Mouse (Mus musculus) CD4-positive, CD25-positive, alpha-beta regulatory T cell, adult 2 months (primary cell): ENCODE results near the gene Gnai1.
"Not testable (repeated sequence)": the region's sequence is repeated elsewhere in the genome, so short reads cannot be mapped to it uniquely, and the experiment has no call there.

Experiments
- DNase-seq: peaks from one replicate; pipeline ENCODE4 v3.0.0-alpha.2; 2012; ENCODE audit warnings: low read depth, low spot score

Gene Gnai1

DNA sequence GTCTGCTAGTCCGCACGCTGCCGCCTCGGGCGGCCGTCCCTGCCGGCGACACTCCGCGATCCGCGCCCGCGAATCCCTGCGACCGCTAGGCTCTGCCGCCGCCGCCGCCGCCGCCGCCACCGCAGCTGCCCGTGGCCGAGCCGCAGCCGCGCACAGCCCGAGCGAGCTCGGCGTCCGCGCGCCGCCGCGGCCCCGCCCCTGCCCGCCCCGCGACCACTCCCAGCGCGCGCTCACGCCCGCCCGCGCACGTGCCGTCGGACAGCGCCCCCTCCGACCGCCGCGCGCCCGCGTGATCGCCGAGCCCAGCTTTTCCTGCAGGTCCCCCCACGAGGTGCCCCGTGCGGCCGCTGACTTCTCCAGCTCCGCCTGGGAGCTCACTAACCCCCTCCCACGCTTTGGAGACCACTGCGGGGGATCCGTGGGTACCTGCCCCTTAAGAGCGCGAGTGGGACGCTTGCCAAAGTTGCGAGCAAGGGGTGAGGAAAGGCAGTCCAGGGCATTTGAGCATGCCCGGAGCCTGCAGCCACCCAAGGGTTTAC lies at the start of gene Gnai1:
Gene Gnai1, minus strand, starts transcription at position 75 of the 539 bp plus-strand sequence.
- no peak for DNase-seq

DNA sequence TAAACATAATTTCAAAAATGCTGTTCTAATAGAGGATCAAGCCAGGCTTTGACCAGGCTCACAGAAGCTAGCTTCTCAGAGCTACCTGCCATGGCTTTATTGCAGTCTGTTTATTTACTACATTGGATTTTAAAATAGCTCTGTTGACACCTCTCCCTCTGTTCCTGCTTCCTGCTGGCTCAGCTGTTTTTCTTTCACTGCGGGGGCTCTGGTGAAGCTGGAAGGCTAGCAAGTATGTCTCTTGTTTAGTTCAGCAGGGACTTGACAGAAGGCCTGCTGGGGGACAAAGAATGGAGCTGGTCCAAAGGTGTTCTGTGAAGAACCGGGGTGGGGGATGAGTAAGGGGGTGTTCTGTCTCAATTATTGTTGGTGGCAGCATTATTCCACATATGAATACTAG lies 7.7 kb upstream of the Gnai1 start:
- no peak for DNase-seq

DNA sequence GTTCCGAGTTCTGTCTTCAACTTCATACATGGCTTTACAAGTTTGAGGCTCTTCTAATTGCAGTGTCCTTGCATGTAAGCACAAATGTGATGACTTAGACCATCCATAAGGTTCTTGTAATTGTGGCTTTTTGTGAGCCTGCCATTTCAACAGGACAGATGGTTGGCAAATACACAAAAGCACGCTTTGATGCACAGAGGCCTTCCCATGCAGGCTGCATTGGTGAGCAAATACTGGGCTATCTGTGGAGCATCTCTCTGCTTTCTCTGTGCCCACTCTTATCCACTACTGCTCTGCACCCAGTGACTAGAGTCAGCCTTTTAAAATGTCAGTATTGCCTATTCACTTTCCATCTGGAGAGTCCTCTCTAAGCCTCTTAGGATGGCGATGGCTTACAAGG lies 5.3 kb upstream of the Gnai1 start:
- no peak for DNase-seq

DNA sequence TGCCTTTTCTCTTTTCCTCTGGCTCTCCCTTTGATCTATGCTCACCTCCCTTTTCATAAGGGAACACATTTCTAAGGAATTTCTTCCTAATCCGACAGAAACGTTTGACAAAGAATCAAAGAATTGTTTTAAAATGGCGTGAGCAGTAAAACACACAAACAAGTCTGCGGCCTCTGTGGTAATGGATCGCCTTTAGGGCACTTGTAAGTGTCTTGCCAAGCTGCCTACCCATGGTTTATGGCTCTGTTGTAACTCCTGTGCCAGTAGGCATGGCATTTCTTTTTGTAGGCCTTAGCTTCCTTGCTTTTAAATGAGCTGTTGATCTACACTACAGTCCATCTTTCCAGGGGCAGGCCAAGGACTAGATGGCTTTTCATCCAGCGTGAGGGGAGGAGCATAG lies 801 bp upstream of the Gnai1 start:
- DNase-seq = no peak

DNA sequence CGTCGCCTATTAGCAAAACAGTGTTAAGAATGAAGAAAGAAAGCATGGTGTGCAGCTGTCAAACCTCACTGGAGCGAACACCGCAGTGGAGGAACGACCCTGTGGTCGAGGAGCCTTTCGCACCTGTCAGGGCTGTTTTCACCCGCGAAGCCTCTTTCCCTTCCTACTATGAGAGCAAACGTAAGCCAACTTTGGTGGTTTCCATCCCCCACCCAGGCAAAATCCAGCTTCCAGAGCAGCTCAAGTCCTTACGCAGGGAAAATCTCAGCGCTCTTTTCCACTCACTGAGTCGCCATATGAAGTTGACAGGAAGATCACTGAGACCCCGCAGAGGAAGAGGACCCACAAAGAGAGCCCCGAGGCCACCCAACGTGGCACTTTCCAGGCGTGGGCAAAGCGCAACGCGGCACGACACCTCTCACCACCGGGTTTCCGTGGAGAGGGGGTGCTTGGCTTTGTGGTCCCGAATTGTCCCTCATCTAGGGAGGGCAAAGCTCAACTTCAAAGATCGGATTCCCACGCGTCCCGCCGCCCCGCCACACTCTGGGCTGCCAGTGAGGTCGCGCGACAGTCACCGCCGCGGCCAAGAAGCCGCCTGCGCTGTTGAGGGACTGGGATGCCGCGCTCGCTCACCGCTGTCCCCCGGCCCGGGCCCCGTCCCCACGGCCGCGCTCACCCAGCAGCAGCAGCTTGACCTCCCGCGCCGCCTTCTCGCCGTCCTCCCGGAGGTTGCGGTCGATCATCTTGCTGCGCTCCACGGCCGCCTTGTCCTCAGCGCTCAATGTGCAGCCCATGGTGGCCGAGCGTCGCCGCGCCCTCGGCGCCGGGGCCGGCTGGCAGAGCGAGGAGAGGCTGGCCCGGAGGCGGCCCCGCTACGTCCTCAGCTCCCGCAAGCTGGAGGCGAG lies 527 bp downstream of the Gnai1 start:
- no peak for DNase-seq

DNA sequence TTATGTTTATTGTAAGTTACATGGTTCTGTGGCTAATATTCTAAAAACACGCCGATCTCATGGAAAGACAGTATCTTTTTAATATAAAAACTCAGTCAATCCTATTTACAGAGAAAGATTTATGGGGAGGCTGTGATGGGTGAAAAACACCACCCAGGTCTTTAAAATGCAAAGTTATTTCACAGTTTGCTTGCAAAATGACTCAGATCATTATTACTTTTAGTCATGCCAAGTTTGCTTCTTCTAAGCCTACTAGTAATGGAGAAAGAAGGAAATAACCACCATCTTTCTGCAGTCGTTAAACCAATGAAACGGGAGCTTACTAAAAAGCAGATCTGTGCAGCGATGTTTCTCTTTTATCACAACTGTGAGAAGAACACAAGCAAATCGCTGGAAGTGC lies 1.4 kb downstream of the Gnai1 start:
- no peak for DNase-seq

DNA sequence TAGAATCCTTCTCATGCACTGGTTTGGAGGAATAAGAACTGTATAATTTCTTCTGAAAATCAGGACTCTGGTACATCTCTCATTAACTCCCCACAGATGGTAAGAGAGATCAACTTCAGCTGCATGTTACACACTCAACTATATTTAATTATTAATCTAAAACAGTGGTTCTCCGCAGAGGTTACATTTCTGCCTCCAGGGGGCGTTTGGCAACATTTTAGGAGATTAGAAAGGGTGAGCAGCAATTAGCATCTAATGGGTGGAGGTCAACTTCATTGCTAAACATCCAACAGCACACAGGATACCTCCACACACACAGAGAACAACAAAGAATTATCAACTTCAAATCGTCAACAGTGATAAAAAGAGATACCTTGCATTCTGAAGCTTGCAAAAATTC lies 2.0 kb downstream of the Gnai1 start:
- no peak for DNase-seq

DNA sequence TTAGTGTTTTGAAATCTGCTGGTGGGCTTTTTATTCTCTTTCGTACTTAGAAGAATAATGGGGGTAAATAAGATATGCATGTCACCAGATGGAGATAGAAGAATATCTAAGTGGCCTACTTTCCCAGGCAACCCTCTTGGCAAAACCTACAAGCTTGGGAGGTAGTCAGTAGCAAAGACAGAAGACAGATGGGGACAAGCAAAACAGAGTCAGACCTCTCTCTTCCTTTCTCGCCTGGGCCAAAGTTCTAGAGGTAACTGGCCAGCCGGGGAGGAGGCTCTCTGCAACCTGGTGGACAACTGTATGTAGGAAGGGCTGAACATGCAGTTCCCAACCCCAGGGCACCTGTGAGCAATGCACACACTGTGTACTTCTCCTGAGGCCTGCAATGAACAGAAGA lies 12.9 kb downstream of the Gnai1 start:
- DNase-seq = no peak

DNA sequence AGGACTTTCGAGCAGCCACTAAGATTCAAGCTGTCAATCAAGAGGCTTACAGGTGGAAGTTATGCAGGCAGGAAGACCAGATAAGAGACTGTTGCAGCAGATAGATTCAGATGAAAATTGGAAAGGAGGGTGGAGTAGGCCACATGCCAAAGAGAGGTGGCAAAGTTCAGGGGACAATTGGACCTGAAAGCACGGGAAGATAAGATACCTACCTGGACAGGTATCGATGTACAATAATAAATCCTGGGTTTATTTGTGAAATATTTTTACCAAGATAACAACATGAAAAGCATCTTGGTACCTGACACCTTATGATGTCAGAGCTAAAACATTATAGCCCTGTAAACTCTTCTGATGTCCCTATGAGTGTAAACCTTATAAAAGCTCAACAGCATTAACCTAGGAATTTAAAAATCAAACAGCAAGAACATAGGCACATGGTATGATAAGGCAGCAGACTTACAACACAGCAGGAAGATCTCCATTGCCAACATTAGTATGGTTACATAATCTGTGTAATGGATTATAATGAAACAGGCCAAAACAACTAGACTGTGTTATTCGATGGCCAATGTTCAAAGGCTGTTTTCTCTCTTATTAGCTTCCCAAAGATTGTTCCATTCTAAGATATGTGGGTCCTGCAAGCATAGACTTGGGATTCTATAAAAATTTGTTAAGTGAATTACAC lies 16.6 kb downstream of the Gnai1 start:
- DNase-seq = no peak

DNA sequence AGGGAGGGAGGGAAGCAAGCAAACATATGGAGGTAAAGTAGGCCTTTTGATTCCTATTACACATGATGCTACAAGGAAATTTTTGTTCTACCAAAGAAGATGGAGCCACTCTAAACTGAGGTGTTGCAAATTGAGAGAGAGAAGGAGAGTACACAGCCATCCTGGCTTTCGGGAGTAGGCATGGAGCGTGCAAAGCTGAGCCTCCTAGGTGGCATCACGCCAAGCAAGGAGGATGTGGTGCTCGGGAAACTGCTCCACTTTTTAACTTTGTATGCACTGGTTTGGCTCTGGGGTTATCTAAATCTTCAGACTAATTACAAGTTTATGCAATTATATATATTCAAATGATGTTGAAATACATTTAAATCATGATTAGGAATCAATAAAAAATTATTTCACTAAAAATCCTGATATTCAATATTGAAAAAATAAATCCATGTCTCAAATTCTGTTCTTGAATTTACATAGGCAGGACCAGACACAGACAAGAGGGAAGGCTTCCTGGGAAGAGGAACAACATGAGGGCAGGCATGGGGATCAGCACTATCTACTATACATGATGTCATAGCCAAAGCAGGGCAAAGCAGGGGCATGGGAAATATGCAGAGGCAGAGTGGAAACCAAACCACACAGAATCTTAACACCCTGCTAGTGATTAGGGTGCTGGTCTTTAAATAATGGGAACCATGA lies 17.2 kb downstream of the Gnai1 start:
- DNase-seq = no peak

DNA sequence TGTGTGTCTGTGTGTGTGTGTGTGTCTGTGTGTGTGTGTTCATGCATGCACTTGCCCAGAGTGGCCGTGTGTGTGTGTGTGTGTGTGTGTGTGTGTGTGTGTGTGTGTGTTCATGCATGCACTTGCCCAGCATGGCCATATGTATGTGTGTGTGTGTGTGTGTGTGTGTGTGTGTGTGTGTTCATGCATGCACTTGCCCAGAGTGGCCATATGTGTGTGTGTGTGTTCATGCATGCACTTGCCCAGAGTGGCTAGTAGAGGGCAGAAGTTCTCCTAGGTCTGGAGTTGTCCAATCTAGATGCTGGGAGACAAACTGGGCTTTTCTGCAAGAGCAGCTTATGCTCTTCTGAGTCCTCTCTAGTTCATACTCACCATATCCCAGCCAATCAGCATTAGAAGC lies 18.3 kb downstream of the Gnai1 start:
- not testable (repeated sequence) for DNase-seq

DNA sequence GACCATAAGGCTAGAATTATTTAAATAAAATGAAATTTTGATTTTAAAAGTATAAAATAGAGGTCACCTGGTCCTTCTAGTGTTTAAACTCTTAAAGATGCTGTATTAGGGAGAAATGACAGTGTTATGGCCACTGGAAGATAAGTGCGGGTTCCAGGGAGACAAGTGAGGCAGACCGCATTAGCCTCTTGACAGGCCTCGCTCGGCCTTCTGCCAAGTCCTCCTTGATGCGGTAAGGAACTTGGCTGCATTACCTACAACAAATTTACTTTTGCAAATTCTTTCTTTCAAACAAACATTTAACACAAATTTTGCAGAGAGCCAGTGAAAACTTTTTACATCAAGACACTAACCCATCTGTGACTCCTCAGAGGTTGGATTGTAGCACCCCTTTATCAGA lies 27.9 kb downstream of the Gnai1 start:
- DNase-seq = no peak

DNA sequence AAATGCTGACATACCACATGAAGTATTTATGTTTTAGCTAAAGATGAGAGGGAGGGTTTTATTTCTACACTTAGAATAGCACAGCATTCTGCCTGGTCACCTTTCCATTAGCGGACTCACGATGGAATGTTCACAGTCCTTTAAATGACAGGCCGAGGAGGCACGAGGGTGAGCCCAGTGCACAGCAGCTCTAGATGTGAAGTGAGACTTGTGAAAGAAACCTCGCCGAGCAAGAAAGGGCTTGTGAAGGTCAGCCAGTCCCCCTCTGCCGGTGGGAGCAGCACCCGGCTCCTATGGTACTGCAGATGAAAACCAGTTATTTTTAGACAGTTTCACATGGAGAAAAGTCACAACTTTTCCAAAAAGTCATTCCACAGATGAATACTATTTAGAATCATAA lies 29.4 kb downstream of the Gnai1 start:
- DNase-seq = no peak

DNA sequence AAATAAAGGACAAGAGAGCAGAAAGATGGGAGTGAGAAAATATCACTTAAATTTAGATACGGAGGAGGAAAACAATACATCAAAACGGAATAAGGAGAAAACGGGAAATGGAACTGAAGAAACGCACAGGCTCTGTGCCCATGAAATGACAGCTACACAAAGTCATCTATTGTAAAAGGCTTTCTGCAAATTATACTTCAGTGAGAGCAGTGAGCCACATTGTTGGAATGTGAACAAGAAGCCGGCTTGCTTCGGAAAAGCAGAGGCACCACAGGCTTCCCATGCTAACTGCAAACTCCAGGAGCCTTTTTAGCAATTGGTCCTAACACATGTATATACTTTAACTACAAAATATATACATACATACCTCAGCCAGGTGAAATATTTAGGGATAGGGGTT lies 34.0 kb downstream of the Gnai1 start:
- DNase-seq = no peak

DNA sequence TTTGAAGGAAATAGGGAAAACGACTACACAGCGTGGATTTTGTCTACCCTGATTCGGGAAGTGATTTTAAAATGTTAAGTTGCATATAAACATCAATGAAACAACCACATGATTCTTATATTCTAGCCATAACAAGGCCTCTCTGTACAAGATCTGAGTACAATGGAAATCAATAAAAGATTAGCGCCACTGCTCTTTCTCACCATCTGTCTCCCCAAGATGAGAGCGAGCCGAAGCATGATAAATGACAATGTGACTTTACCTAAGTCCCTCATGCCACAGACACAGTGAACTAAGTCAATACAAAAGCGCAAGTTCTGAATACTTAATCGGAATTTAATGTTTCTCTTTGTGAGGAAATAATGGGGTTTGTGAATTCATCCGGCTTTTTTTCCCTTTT lies 36.6 kb downstream of the Gnai1 start:
- DNase-seq = no peak

DNA sequence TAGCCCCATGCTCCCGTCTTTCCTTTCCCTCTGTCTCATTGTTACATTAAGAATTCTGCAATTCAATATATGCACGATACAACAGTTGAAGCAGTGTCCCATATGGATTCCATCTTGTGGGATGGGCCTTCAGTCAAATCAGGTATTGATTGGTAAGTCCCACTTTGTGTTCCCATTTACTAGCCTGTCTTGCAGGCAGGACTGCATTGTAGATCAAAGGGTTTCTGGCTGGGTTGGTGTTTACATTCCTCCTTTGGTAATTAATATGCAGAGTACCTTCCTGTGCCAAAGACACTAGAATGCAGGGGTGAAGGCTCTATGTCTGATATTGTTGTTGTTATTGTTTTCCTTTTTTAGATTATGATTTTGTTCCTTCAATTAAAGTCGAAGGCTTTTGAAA lies 38.5 kb downstream of the Gnai1 start:
- no peak for DNase-seq

DNA sequence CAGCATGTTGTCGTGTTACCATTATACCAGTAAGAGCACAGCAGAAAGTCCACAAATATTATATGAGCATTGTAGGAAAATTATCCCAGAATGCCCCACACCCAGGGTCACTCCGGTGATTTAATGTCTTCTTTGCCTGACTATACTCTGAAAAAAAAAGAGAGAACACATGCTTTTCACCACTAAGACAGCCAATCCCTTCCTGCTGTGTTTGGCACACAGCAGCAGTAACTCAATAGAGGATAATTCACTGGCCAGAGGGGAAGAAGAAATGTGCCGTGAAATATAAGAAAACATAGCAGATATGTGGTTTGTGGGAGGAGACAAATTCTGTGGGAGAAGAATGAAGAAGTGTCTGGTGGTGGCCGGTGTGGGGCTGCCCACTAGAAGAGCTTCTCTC lies 41.3 kb downstream of the Gnai1 start:
- DNase-seq = no peak

DNA sequence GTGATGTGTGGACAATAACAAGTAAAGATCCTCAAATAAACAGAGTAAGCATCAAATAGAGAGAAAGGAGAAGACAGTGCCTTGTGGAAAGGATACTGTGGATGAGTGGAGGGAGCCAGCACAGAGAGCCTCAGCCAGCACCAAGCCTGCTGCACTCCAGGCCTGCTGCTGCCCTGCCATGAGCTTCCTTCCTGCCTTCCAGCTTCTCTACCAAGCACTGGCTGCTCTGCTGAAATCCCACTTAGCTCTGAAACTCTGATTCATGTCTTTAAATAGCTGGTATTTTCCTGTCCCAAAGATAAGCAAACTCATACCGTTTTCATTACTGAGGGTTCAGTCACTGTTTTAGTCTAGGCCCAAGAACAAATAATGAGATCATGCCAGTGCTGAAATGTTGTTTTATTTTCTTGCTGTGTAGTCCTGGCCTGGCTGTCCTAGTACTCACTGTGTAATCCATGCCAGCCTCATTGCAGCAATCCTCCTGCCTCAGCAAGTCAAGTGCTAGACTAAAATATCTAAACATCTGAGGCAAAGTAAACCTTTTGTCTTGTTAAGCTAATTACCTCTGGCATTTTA lies 52.8 kb downstream of the Gnai1 start:
- DNase-seq = no peak

DNA sequence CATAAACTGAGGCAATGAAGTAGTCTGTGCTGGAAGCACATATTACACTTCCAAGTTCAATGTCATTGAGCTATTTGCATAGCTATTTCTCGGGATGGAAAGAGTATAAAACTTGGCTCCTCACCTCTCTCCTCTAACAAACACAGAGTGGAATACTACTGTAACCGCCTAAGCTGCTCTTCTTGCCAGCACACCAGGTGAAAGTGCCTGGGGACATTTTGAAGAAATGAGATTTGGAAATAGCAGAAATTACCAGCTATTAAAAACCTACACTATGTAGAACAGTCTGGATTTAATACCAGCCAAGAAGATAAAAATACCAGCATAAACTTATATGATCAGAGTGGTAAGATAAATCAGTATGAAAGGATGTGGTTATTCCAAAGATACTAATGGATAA lies 63.6 kb downstream of the Gnai1 start:
- no peak for DNase-seq

DNA sequence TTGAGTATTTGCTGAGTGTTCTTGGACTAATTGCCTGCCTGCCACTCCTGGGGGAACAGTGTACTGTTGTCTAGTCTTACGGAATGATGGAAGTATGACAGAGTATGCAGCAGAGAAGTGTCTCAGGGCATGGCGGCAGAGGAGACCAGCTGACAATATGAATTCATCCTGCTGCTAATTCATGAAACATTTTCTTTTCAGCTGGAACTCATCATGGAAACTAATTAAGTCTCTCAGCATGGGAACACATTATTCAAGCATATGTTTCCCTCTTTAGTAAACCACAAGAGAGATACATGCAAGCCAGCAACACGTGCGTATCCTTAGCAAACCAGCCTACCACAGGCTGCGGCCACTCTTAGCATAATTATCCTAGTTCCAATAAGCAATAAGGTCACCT lies 67.4 kb downstream of the Gnai1 start:
- no peak for DNase-seq

DNA sequence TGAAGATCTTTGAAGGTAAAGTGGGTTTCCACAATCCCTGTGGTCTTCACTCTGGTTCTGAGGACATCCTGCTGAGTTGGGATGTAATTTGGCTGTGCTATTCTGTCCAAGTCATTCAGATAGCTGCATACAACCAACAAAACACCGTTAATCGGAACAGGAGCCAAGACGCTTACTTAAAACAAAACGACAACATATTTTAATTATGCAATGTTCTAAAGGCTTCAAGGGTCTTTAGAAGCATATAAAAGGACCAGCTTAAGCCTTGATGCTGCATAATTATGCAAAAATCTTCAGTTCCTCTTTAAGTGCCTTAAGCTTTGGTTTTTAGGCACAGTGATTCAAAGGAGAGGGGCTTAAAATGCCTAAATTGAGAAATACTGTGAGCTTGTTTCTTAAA lies 70.6 kb downstream of the Gnai1 start:
- no peak for DNase-seq

DNA sequence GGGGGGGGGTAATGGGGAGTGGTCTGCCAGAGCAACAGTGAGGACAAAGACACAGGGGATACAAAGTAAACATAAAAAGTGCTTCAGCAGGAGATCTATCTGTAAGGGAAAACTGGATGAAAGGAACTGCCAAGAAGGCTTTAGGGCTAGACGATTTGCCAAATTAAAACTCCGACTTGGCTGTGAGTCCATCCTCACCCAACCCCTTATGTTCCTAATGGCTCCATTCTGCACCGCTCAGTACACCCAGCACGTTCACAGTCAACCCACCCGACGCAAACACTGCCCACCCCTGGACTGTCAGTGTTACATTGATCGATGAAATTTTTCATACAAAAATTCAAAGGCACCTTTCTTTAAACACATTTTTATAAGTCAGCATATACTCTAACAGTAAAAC lies 71.5 kb downstream of the Gnai1 start:
- DNase-seq = no peak
